ENCODE assay signal across 13 mouse cellular contexts in the genomic region with DNA sequence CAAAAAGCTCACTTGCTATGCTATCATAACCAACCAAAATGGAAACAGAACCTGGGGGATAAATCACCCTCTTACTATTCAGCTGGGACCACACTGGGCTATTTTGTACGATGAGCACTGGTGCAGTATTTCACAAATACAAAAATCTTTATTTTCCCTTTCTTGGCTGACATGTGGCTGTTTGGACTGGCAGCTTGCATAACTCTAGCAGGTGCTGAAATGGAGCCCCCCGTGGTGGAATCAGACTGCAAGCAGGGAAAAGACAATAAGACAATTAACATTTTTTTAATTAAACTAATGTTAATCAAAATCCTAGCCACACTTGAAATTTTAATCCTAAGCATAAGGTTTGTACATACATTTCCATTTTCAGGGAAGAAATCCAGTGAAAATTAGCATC.
"Had no signal": no experiment of that assay in that cellular context is flagged by ENCODE, and none has a peak within 500 bp of the region (broad histone marks: within the 10 kb centered on the region; RNA-seq: fewer than 3 reads in every experiment).

No protein-coding gene starts in this region.

- DNase-seq: kidney, postnatal 14 days; liver, embryonic 13.5 days; liver, postnatal 0 days; lung, postnatal 14 days; right cerebral cortex, postnatal 14 days; thymus, postnatal 36 days had no signal

- H3K27ac ChIP-seq: kidney, embryonic 15.5 days; limb, embryonic 15.5 days; liver, embryonic 13.5 days; lung, embryonic 15.5 days; macrophage had no signal

- H3K9ac ChIP-seq: kidney, embryonic 15.5 days; limb, embryonic 15.5 days; liver, embryonic 13.5 days; liver, postnatal 0 days; lung, embryonic 15.5 days had no signal

- ATAC-seq: liver, postnatal 0 days; midbrain, embryonic 16.5 days had no signal

- H3K27me3 ChIP-seq: liver, embryonic 13.5 days; lung, embryonic 15.5 days; megakaryocyte, embryonic 14.5 days had no signal

- H3K9me3 ChIP-seq: kidney, embryonic 15.5 days; limb, embryonic 15.5 days; liver, embryonic 13.5 days; lung, embryonic 15.5 days had no signal

- H3K4me3 ChIP-seq: kidney, embryonic 15.5 days; limb, embryonic 15.5 days; liver, embryonic 13.5 days; lung, embryonic 15.5 days; megakaryocyte, embryonic 14.5 days had no signal

- H3K4me2 ChIP-seq: kidney, embryonic 15.5 days; limb, embryonic 15.5 days; liver, embryonic 13.5 days; lung, embryonic 15.5 days; midbrain, embryonic 11.5 days had no signal

- H3K4me1 ChIP-seq: liver, embryonic 13.5 days; megakaryocyte, embryonic 14.5 days had no signal

- H3K36me3 ChIP-seq: kidney, embryonic 15.5 days; limb, embryonic 15.5 days; liver, embryonic 13.5 days; lung, embryonic 15.5 days had no signal
